Mouse (Mus musculus) lung, postnatal 0 days (tissue): ENCODE measurements around the gene S100a5.

ENCODE experiments used
- CTCF ChIP-seq: IDR thresholded peaks from 2 replicates; pipeline ENCODE4 v1.5.1; 2016; ENCODE audit warnings: antibody characterized with exemption, mild to moderate bottlenecking
- EP300 ChIP-seq: IDR thresholded peaks from 2 replicates; pipeline ENCODE4 v1.6.1; 2016; ENCODE audit warnings: antibody characterized with exemption, mild to moderate bottlenecking, control low read depth

DNA sequence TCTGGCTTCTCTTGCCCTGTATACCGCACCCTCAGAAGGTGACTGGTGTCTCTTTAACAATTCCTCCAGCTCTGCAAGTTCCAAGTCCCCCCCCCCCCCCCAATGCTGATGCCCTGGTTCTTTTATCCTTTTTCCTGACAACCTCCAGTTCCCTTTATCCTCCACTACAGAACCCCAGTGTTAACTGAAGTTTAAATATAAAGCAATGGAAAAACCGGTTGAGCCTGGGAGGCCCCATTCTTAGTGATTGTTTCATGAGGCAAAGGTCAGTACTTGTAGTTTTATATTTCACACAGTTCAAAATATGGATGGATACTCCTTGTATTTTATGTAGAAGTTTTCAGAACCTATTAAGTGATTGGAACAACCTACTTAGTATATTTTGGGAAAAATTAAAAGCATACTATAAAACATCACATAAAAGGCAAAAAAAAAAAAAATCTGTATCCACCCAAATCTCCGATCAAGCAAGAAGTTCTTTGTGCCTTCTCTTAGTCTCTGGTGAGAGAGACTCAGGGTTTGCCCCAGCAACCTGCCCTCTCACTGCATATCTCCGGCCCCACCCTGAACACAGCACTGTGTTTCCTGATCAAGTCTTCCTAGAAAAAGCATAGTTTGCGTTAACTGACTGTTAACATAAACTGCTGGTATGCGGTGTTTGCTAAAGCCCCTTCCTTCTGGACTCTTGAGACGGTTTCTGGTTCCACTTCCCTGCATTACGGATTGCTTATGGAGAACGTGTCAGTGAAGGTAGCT, 18.1 kb downstream of the S100a5 start:
- TF ChIP-seq CTCF (no peak), EP300 (no peak)
